Mouse (Mus musculus) megakaryocyte, embryonic 14.5 days (primary cell): ENCODE results near the gene Ccdc88c.

Experiments
- FLI1 ChIP-seq: IDR thresholded peaks from 2 replicates; pipeline ENCODE4 v1.6.1; 2012; ENCODE audit warnings: low read length, inconsistent platforms, mixed read lengths
- GATA1 ChIP-seq: IDR thresholded peaks from 3 replicates; pipeline ENCODE4 v1.6.1; 2012; ENCODE audit warnings: mixed read lengths, low read length, inconsistent platforms, borderline replicate concordance

DNA sequence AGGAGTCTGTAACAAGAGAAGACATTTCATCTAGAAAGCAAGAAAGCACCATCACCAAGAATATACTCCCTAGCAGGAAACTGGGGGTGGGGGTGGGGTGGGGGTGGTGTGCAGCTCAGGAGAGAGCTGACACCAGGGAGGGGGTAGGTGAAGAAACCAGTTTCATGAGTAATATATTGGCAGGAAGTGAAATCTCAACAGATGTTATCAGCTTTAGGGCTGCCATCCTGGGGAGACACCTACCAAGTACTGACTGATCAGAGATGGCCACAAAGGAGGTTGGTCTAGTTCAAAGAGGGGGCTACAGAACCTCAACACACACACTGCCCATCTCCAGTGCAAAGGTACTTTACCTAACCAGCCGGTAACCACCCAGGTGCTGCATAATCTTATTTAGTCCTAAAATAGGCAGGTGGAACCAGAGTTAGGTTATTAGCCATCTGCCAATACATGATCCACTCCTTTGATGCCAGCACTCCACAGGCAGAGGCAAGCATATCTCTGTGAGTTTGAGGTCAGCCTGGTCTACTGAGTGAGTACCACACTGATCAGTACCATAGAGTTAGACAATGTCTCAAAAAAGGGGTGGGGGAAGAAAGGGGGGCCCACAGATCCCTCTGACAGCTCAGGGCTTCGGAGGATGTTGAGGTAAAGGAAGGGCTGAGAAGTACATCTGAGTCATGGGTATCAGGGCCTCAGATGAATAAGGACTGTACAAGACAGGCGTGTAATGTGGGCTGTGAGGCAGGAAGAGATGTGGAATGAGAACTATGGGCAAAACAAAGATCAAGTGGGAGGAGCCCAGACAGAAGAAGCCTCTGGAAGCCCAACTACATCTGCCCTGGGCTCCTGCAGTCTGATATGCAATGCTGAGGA, 34.5 kb downstream of the Ccdc88c start:
- TF ChIP-seq GATA1 (no peak), FLI1 (no peak)
